ENCODE assay signal across 23 mouse cellular contexts in genomic region chr5:31071821-31072220, GRCm38 (mm10). TPM values are rescaled to one million over a fixed set of nuclear protein-coding genes. Genes with fewer than 3 reads are reported as not detected.
DNase-seq lines count a peak whose midpoint lies in the region; ATAC-seq lines count a peak whose summit lies in the region.
"Had no signal": no experiment of that assay in that cellular context is flagged by ENCODE, and none has a peak within 500 bp of the region (broad histone marks: within the 10 kb centered on the region; RNA-seq: fewer than 3 reads in every experiment).

No protein-coding gene starts in this region.

- H3K4me1 ChIP-seq in embryonic facial prominence, embryonic 10.5 days, result no peaks in the 10 kb centered on the region

- no peaks in the 10 kb centered on the region for H3K9me3 ChIP-seq in embryonic facial prominence, embryonic 10.5 days
- H3K9me3 ChIP-seq: G1E had no signal

- H3K27me3 ChIP-seq in embryonic facial prominence, embryonic 10.5 days (replicated peaks; ENCODE audit: low read depth, poor library complexity, severe bottlenecking), result no peaks in the 10 kb centered on the region
- H3K27me3 ChIP-seq: CH12.LX, Patski had no signal

- no peak overlapping the region for H3K4me3 ChIP-seq in embryonic facial prominence, embryonic 10.5 days

- peaks cover 100% of the 10 kb centered on the region for H3K36me3 ChIP-seq in embryonic facial prominence, embryonic 10.5 days (replicated peaks)

- no peak for ATAC-seq in inflammation-experienced regulatory T-cells, adult 6 months
- ATAC-seq: activated CD4-positive, CD25-positive, alpha-beta regulatory T cell, adult 4 months; CD4-positive, CD25-positive, alpha-beta regulatory T cell, adult 4 months; Patski had no signal

- peak; percentile 91 for DNase-seq in heart, adult 11 months
- DNase-seq in heart, adult 9 months (ENCODE audit: low spot score in 2 of 2), result no peak
- DNase-seq in testis, postnatal 10 days (ENCODE audit: low spot score), result peak; percentile 34
- DNase-seq in testis, postnatal 14 days (ENCODE audit: low spot score), result no peak
- peak; percentile 5 for DNase-seq in embryonic facial prominence, embryonic 10.5 days (ENCODE audit: low spot score)
- DNase-seq: adrenal gland, adult 2 months; adrenal gland, adult 8-10 months; adrenal gland, postnatal 10 days; adrenal gland, postnatal 14 days; adrenal gland, postnatal 25 days; adrenal gland, postnatal 36 days; B cell, adult 2 months; cerebellum, adult 11 months; cerebellum, adult 11-12 months; cerebellum, adult 18-20 months had no signal

- no peak overlapping the region for H3K27ac ChIP-seq in embryonic facial prominence, embryonic 10.5 days (replicated peaks)

- 93% methylated on average over 11 of the region's 11 CpGs for WGBS in embryonic facial prominence, embryonic 10.5 days

RNA-seq across cellular contexts. Expression of gene Cad, which starts 17.2 kb away (rescaled TPM):
- polyA plus RNA-seq in embryonic facial prominence, embryonic 10.5 days (2016; fragmentation: Nextera tagmentation; extraction: Ambion mirVana), result 64.6 and 71.3 TPM in 2 replicates
- polyA plus RNA-seq in inflammation-experienced regulatory T-cells, adult 6 months (2017; shearing (Covaris generic)), result 10 to 100 TPM in 1 of 3 experiments, 1 to 10 TPM in 2; 5.4 to 11.8 (median 7.8) TPM

RNA-seq across cellular contexts. Expression of gene Slc5a6, which starts 23.1 kb away (rescaled TPM):
- 9.9 and 12.2 TPM in 2 replicates for polyA plus RNA-seq in embryonic facial prominence, embryonic 10.5 days (2016; fragmentation: Nextera tagmentation; extraction: Ambion mirVana)
- polyA plus RNA-seq in inflammation-experienced regulatory T-cells, adult 6 months (2017; shearing (Covaris generic)), result 1 to 10 TPM; 4.9 to 7.0 (median 4.9) TPM

RNA-seq across cellular contexts. Expression of gene Atraid, which starts 23.7 kb away (rescaled TPM):
- 60.2 and 64.8 TPM in 2 replicates for polyA plus RNA-seq in embryonic facial prominence, embryonic 10.5 days (2016; fragmentation: Nextera tagmentation; extraction: Ambion mirVana)
- polyA plus RNA-seq in inflammation-experienced regulatory T-cells, adult 6 months (2017; shearing (Covaris generic)), result 10 to 100 TPM; 61.6 to 98.6 (median 81.7) TPM

RNA-seq across cellular contexts. Expression of gene Dnajc5g, which starts 34.3 kb away (rescaled TPM):
- not detected in 2 replicates for polyA plus RNA-seq in embryonic facial prominence, embryonic 10.5 days (2016; fragmentation: Nextera tagmentation; extraction: Ambion mirVana)
- not detected for polyA plus RNA-seq in inflammation-experienced regulatory T-cells, adult 6 months (2017; shearing (Covaris generic))
- polyA plus RNA-seq: adrenal gland, adult 2 months; brain, embryonic 14.5 days; C2C12; CD4-positive, CD25-positive, alpha-beta regulatory T cell, adult 4 months; G1E; Patski had no signal

RNA-seq across cellular contexts. Expression of gene Slc30a3, which starts 36.2 kb away (rescaled TPM):
- 0.59 and 0.85 TPM in 2 replicates for polyA plus RNA-seq in embryonic facial prominence, embryonic 10.5 days (2016; fragmentation: Nextera tagmentation; extraction: Ambion mirVana)
- polyA plus RNA-seq in inflammation-experienced regulatory T-cells, adult 6 months (2017; shearing (Covaris generic)), result under 1 TPM in 2 of 3 experiments, not detected in 1; 0.45 to 0.57 TPM
- polyA plus RNA-seq: activated CD4-positive, CD25-positive, alpha-beta regulatory T cell, adult 4 months; adrenal gland, adult 2 months; CD4-positive, CD25-positive, alpha-beta regulatory T cell, adult 4 months; G1E had no signal

Comparison
In these comparisons a context has a peak if more than half of its experiments do, and no peak if none do; other contexts are left out.
1. DNase-seq: peak in heart, adult 11 months (single experiment), testis, postnatal 10 days (single experiment) and embryonic facial prominence, embryonic 10.5 days (single experiment); none in heart, adult 9 months (0 of 2) and testis, postnatal 14 days (single experiment).